Mouse (Mus musculus): ENCODE measurements around the gene Spata46.

DNA sequence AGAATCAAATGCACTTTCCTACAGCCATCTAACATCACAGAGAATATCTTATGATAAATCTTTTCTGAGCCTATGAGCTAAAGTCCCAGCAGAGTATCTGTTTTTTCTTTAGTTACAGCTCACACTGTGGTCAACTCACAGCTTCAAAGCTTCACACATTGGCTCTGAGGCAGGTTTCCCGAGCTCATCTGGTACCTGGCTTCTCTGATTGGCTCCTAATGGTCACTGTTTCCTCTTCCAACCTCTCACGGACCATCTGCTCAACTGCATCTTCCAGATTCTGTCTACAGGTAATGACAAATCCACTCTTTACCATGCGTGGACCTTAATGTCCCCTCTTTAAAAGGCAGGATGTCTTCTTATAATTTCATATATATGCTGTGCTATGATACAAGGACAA lies 44.7 kb downstream of the Spata46 start:
- TF ChIP-seq POLR2AphosphoS5 (IDR thresholded peaks at IDR 0.05; ENCODE audit: insufficient replicate concordance, low read depth, low read length) (no peak), CTCF (IDR thresholded peaks at IDR 0.05; ENCODE audit: low read depth, low read length) (no peak), GATA2 (IDR thresholded peaks at IDR 0.05; ENCODE audit: borderline replicate concordance, low read depth, low read length) (no peak), GATA1 (IDR thresholded peaks at IDR 0.05; ENCODE audit: borderline replicate concordance, low read length) (no peak)
